Mouse (Mus musculus): ENCODE results near the gene Ugt1a9.
"Not testable (repeated sequence)": the region's sequence is repeated elsewhere in the genome, so short reads cannot be mapped to it uniquely, and the experiment has no call there.

The Ugt1a9 gene

DNA sequence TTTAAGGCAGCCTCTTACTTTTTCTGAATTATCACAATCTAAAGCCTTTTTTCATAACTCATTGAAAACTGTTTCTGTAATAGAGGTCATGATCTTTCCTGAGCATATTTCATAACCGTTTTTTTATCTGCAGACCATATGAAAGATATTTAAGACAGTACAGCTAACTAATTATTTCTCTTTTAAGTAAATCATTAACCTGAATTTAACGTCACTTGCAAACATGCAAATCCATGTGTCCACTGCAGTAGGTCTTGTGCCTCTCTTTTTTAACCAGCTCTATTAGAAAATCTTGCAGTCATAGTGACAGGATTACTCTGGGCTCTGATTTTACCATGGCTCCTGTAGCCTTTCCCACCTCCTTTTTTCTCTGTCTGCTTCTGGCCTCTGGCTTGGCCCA is at the start of gene Ugt1a9:
Ugt1a9 (plus strand) TSS at position 306 of the 400 bp plus-strand sequence.
- no peak for DNase-seq (ENCODE audit: low read depth, low spot score)

DNA sequence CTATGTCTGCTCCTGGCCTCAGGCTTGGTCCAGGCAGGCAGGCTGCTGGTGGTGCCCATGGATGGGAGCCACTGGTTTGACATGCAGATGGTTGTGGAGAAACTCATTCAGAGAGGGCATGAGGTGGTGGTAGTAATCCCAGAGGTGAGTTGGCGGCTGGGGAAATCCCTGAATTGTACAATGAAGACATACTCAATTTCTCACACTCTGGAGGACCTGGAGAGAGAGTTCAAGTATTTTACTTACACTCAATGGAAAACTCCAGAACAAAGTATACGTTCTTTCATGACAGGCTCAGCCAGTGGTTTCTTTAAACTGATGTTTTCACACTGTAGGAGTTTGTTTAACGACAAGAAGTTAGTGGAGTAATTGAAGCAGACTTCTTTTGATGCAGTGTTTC is 45.4 kb upstream of the Ugt1a9 start:
- DNase-seq (ENCODE audit: low read depth, low spot score) = not testable (repeated sequence)

DNA sequence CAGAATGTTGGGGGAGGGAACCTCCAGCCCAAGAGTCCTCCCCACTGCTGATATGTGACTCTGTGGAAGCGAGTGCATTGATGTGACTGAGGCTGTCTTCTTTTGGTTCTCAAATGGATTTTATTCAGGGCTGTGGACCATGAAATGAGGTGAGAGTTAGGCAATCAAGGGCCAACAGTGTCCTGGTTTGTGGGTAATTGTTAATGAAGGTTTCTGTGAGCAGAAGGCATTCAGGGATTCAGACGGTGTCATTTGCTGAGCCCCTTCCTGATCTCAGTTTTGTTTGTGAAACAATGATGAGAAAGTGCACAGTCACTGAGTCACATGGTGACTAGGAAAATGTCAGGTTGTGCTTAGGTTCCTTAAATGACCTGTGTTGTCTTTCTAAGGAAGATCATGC is 27.6 kb upstream of the Ugt1a9 start:
- DNase-seq (ENCODE audit: low read depth, low spot score) = not testable (repeated sequence)

DNA sequence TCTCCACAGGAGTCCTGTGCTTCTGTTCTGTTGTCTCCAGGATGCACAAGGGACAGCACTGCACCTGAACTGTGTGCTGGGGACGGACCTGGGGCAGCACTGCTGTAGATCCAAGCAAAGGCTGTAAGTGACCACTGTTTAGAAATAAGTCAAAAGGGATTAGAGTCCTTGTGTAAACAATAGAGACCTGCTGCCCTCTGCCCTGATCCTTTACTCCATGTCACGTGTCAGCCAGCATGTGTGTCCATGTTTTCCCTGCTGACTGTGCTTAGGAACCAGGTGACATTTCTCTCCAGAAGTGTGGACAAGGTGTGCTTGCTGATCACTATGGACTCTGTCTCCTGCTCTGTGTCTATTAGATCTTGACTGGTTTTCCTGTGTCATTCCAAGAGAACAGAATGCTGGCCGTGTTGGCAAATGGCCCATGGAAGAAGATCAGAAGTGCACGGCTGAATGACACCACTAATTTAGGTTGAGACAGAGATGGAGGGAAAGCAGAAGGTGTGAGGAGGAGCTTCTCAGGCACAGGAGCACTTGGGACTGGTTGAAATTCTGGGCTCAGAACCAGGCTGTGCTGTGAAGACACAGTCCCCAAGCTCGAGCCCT is 25.7 kb upstream of the Ugt1a9 start:
- DNase-seq (ENCODE audit: low read depth, low spot score) = not testable (repeated sequence)

DNA sequence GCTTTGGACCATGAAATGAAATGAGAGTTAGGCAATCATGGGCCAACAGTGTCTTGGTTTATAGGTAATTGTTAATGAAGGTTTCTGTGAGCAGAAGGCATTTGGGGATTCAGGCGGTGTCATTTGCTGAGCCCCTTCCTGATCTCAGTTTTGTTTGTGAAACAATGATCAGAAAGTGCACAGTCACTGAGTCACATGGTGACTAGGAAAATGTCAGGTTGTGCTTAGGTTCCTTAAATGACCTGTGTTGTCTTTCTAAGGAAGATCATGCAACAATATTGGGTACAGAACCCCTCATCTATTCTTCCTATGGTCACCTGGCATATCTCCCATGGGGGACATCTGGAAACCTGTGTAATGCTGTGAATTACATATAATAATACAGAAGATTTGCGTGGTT is 23.2 kb upstream of the Ugt1a9 start:
- DNase-seq (ENCODE audit: low read depth, low spot score) = not testable (repeated sequence)

DNA sequence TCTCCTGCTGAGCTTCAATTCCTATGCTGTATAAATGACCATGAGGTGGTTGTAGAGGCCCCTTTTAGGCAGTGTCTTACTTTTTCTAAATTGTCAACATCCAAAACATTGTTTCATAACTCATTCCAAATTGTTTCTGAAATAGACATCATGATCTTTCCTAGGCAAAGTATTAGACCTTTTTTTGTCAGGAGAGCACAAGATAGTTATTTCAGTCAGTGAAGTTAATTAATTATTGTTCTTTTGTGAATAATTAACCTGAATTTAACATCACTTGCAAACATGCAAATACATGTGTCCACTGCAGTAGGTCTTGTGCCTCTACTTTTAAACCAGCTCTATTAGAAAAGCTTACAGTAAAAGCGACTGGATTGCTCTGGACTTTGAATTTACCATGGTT is 15.5 kb upstream of the Ugt1a9 start, which contains the start of gene Ugt1a10:
Ugt1a10 (plus strand) TSS at position 301 of the 400 bp plus-strand sequence.
- DNase-seq (ENCODE audit: low read depth, low spot score) = no peak

DNA sequence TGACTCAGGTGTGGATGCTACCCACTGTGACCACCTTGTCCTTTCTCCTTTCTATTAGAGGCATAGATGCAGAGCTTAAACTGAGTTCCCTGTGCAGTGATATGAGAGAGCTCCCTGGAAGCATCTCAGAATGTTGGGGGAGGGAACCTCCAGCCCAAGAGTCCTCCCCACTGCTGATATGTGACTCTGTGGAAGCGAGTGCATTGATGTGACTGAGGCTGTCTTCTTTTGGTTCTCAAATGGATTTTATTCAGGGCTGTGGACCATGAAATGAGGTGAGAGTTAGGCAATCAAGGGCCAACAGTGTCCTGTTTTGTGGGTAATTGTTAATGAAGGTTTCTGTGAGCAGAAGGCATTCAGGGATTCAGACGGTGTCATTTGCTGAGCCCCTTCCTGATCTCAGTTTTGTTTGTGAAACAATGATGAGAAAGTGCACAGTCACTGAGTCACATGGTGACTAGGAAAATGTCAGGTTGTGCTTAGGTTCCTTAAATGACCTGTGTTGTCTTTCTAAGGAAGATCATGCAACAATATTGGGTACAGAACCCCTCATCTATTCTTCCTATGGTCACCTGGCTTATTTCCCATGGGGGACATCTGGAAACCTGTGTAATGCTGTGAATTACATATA is 4.0 kb upstream of the Ugt1a9 start:
- not testable (repeated sequence) for DNase-seq (ENCODE audit: low read depth, low spot score)

DNA sequence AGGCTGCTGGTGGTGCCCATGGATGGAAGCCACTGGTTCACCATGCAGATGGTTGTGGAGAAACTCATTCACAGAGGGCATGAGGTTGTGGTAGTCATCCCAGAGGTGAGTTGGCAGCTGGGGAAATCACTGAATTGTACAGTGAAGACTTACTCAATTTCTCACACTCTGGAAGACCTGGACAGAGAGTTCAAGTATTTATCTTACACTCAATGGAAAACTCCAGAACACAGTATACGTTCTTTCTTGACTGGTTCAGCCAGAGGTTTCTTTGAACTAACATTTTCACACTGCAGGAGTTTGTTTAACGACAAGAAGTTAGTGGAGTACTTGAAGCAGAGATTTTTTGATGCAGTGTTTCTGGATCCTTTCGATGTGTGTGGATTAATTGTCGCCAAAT is 302 bp downstream of the Ugt1a9 start:
- DNase-seq (ENCODE audit: low read depth, low spot score) = no peak

DNA sequence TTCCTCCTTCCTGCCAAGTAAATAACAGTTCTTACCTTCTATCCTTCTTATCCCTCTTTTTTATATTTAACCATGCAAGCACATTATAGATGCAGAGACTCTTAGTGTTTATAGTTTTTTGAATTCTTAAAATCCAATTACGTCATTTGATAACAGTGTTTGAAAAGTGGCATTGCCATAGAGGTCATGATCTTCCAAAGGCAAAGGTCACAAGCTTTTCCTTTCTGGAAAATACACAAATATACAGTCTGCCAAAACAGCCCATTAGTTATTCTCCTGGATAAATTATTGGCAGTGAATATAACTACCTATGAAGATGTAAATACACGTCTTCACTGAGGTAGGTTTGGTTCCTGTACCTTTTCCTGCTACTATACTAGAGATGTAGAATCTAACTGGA is 3.9 kb downstream of the Ugt1a9 start:
- no peak for DNase-seq (ENCODE audit: low read depth, low spot score)

DNA sequence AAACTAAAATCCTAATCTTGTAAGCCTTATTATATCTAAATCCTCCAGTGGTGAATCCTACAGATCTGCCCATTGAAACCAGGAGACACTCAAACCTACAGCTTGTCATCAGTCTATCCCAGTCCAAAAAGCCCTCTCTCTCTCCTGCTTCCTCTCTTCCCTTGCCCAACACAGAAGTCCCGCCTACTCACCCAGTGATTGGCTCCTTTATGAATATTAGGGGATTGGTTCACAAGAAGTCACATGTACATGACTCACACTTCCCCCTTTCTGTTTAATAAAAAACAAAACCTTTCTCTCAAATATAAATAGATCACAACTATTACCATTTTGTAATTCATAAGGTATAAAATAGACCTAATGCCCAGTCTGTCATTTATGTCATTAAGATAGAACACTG is 6.5 kb downstream of the Ugt1a9 start:
- no peak for DNase-seq (ENCODE audit: low read depth, low spot score)

DNA sequence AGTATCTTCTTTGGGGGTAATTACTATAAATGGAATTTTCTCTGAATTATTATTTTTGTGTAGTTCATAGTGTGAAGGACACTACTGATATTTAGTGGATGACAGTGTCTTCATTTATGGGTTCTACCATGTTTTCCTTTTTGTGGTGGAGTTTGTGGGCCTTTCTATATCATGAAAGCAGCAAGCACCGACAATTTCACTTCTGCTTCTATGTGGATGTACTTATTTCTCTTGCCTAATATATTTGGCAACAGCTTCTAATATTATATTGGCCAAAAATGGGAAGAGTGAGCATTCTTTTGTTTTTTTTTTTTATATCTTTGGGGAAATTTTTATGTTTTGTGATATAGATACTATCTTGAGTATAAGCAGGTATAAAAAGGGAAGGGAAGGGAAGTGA is 11.1 kb downstream of the Ugt1a9 start:
- no peak for DNase-seq (ENCODE audit: low read depth, low spot score)

DNA sequence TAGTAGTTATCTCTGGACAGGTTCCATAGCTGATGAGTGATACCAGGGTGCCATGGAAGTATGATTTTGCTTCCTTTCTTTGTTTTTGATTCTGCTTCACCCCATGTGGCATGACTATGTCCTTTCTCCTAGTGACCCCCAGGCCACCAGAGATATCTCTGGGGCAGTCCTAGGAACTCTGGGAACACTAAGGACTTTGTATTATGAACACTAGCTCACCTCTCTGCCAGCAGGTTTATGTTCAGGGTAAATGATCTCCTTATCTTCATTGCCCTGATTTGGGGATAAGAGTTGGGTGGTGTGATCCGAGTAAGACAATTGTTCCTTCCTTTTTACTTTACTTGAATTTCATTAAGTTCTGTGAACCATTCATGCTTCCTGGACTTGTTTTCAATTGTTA is 15.5 kb downstream of the Ugt1a9 start:
- no peak for DNase-seq (ENCODE audit: low read depth, low spot score)

DNA sequence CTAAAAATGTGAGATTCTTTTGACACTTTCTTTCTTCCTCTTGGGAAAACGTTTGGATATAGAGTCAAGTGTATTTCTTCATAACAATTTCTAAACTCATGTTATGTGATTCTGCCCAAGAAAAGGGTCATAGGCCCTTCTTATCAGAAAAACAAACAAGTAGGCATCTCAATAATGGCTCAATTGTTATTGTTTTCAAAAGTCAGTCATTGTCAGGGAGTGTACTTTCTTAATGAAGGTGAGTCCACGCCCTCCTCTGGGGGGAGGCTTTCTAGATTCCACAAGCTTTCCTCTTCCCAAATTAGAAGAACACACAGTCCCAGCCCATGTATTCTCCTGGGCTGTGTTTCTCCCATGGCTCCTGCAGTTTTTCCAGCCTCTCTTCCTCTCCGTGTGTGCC is 16.9 kb downstream of the Ugt1a9 start, which contains the start of gene Ugt1a8:
Ugt1a8 (plus strand) TSS at position 301 of the 400 bp plus-strand sequence.
- no peak for DNase-seq (ENCODE audit: low read depth, low spot score)

DNA sequence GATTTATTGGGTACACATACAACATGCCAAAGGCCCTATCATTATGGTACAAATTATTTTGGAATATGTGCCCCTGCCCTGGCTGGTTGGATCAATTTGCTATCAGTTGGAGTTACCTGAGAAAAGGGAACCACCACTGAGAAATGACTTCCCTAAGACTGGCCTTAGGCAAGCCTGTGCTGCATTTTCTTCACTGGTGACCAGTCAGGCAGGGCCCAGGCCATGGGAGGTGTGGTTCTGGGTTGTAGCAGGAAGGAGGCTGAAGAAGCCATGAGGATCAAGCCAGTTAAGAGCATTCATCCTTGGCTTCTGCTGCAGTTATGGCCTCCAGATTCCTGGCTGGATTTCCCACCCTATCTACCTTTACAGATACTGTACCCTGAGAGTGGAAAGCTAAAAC is 21.7 kb downstream of the Ugt1a9 start:
- no peak for DNase-seq (ENCODE audit: low read depth, low spot score)

DNA sequence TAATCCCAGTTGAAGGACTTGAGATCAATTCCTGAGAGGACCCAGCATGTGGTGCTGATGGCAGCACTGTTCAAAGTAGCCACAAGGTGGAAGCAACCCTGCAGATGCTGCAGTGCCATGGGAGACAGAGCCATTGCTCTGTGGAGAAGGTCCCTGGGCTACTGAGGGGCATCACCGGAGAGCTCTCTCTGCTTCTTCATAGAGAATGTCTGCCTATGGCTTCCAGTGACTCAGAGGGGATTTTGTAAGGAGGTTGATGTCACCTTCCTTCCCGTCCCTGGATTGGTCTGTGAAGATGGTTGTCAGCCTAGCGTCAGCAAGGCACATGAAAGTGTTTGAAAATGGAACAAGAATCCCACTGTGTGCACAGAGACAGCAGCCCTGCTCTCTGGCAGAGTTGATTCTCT is 23.7 kb downstream of the Ugt1a9 start:
- not testable (repeated sequence) for DNase-seq (ENCODE audit: low read depth, low spot score)

DNA sequence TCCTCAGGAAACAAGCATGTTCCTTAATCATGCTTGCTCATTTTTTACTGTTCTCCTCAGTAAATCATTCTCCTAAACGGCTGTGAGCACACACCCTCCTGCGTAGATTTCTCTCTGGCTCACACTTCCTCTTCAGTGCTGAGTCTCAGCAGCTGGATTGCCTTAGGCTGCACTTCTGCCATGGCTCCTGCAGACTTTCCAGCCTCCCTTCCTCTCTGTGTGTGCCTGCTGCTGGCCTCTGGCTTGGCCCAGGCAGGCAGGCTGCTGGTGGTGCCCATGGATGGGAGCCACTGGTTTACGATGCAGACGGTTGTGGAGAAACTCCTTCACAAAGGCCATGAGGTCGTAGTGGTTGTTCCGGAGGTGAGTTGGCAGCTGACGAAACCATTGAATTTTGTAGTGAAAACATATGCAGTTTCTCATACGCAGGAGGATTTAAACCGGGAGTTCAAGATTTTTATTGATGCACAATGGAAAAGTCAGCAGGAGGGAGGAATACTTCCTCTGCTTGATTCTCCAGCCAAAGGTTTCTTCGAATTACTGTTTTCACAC is 24.4 kb downstream of the Ugt1a9 start, which contains the start of gene Ugt1a7c:
Ugt1a7c (plus strand) TSS at position 122 of the 552 bp plus-strand sequence.
- no peak for DNase-seq (ENCODE audit: low read depth, low spot score)

DNA sequence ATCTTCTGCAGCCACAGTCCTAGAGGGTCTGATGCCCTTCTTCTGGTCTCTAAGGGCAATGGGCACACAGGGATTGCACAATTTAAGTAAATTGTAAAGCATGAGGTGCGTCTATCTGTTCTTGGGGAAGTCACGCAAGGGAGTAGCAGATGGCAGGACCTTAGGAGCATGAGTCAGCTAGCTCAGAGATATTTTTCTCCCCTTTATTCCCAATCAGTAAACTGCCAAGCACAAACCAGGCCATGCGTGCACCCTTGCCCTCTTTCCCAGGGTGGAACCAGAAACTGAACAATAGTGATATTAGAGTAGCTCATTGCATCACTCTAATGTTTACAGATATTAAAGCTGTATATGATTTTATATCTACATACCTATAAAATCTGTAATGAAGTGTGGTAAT is 27.9 kb downstream of the Ugt1a9 start:
- not testable (repeated sequence) for DNase-seq (ENCODE audit: low read depth, low spot score)

DNA sequence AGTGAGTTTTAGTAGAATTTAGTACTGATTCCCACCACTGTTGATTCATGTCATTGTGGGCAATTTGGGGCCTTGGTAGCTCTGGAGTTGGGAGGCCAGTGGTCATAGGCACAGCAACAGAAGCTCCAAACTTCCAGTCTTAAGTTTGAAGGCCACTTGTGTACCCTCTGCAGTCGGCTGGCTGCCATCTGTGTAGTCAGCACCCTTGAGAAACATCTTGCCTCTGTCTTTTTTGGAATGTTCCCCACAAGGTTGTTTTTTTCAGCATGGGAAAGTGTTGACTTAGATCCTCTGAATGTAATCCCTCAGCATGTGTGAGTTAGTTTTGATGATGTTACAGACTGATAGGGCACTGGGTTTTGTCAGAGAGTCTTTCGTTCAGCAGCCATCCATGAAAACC is 29.1 kb downstream of the Ugt1a9 start:
- DNase-seq (ENCODE audit: low read depth, low spot score) = not testable (repeated sequence)

DNA sequence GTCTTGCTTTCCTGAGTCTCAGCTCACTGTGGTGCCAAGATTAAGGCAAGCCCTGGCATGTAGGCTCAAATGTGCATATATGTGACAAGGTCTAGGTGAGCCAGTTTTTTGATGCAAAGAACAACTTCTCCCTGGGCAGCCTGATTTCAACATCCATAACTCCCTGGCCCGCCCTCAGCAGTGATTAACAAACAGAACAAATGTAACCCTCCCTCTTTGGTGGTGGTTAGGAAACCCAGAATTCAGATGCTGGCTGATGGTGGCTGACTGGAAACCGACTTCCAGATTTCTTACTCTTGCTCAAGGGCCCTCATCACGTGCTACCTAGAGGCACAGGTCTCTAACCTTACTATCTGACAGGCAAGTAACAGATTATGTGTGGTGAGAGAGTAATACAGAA is 32.4 kb downstream of the Ugt1a9 start, which contains the start of gene Ugt1a6b:
Ugt1a6b (plus strand) TSS at position 234 of the 400 bp plus-strand sequence.
- not testable (repeated sequence) for DNase-seq (ENCODE audit: low read depth, low spot score)

DNA sequence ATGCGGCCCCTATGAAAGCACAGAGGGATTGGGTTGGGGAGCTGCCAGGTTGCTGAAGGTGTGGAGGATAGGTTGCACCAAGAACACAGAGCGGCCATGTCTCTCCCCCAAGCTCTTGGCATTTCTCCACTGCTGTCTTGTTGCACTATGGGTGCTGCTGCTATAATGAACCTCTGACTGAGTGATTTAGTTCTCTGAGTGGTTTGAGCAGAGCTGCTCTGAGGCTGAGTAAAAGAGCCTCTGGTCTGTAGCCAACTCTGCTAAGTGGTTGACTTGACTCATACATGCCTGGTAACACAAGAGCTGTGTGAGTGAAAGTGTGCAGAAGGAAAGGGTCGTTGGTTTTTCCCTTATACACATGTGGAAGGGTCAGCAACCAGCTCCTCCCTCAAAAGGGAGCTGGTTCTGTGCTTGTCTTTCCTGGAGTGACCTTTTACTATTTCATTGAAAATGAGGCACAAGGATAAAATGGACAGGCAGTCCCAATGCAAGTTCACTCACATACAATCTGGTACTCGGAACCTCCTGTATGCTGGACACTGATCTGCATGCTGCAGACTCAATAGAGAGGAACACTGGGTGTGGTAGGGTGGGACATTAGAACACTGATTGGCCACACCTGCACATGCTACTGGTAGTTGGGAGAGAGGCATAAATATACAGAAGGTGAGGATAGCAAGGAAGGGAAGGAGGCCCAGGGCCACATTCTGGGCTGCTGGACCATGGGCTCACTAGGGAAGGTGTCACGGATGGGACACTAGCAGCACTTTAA is 33.3 kb downstream of the Ugt1a9 start:
- not testable (repeated sequence) for DNase-seq (ENCODE audit: low read depth, low spot score)

DNA sequence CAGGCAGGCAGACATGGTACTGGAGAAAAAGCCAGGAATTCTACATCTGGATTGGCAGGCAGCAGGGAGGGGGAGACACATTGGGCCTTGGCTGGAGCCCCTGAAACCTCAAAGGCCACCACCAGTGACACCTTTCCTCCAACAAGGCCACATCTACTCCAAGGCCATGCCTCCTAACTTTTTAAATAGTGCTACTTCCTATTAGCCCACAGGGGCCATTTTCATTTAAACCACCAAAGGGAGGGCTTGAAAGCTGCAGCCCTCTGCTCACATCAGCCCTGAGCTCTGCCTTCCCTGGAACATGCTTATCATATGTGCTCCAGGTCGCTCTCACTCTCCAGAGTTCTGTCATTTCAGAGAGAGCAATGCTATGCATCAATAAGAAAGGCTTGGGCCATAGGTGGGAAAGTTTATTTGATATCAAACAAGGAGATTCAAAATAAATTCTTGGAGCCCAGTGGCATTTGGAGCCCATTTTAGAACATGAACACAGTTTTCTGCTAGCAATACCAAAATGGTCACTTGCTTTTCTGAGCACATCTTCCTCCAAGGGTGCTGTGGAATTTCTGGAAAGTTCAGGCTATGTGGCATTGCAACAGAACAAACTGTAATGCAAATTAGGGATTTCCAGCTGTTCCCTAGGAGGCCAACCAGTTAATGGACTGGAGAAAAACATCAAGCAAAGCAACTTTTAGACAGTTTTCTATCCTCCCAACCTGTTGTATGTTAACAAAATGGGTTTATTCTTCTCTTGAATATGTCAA is 34.2 kb downstream of the Ugt1a9 start:
- no peak for DNase-seq (ENCODE audit: low read depth, low spot score)

Data from c-Kit-negative CD71-positive TER-119-positive erythroid progenitor cells, embryonic 14.5 days (primary cell).